Mouse (Mus musculus) urinary bladder, adult 18-20 months (tissue): ENCODE measurements around the gene Olfr1425.
"Not testable (repeated sequence)": the region's sequence is repeated elsewhere in the genome, so short reads cannot be mapped to it uniquely, and the experiment has no call there.

Experiments used
- DNase-seq, 2 experiments: peaks; one replicate each; pipeline ENCODE4 v3.0.0; 2022; ENCODE audit warnings: low spot score in 2 of 2, mixed read lengths in 2 of 2

Gene Olfr1425

DNA sequence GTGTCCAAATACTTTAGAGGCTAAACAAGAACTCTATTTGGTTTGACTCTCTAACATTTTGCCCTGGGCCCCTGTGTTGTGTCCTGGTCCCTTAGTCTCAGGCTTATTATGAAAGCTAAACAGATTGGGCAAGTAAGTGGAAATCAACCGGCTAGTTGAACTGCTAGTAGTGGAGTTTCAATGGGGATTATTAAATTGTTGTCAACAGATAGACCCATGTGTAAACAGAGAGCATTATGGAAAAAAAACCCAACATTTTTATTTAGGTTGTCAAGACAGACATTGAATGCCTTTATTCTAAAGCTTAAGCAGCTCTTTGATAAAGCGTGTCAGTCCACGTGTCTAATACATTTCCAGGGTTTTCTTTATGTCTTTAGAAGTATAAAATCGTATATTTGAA lies at the start of gene Olfr1425:
Olfr1425 (minus strand) TSS at position 101 of the 400 bp plus-strand sequence.
- DNase-seq, result not testable (repeated sequence)

DNA sequence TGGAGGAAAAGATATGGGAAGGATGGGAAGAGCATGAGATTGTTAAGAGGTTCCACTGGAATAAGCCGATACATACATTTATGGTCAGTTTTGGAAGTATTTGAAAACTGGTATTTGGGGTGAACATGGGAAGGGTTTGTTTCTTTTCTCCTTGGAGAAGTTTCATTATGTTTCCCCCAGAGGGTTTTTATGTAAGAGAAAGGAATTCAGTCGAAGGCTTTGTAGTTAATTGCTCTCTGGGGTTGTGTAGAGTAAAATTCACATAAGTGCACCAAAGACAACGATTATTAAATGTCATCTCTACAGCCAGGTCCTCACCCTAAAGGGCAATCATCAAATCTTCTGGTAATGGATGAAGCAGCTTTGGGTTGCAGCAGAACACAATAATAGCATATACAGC lies 45.6 kb upstream of the Olfr1425 start, which contains the start of gene Olfr76:
Olfr76 (minus strand) TSS at position 101 of the 400 bp plus-strand sequence.
- no peak for DNase-seq

DNA sequence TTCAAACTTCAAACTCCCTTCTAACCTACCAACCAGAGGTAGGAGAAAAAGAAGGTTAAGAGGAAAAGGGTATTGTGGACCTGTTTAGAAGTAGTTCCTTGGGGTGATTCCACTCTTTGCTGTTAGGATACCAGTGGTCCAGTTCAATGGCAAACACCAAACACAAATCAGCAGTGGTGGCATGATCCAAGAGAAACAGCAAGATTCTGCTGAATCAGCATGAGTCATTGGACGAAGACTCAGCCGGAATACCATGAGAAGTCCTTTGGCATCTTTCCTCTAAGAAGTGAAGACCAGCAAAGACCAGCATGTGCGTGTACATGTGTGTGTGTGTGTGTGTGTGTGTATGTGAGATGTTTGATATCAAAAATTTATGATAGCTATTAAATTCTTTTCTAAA lies 38.9 kb upstream of the Olfr1425 start:
- DNase-seq, result no peak

DNA sequence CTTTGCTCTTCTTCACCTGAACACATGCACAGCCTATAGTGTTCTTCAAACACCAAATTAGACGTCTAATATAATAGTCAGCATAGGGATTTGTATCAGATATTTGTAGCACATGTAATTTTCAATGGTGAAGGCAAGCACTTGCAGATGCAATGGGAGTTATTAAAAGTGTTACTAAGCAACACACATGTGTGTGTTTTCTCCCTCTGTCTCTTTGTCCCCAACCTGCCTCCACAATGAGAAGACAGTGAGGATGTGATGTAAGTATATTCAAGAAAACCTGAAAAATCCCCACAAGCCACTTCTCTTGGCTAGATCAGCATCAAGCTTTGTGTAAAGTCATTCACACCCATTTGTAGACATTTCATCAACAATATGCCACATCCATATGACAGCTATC lies 38.3 kb upstream of the Olfr1425 start, which contains the start of gene Olfr1428:
Olfr1428 (minus strand) TSS at position 101 of the 400 bp plus-strand sequence.
- DNase-seq, result no peak

DNA sequence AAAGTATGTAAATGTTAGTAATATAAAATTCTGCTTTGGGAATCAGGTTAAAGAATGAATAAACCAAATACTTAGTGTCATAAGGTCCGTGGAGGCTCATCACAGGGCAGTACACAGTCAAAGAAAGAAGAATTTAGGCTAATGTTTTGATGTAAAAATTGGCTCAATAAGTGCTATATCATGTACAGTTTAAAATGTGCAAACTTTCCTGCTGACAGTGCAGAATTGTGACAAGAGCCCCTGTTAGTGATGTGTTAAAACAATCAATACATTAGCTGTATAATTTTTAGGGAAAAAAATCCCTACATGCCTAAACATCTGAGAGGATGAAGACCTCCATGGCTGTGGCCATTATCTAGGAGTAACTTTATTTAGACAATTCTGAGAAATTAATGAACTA lies 36.3 kb upstream of the Olfr1425 start:
- no peak for DNase-seq

DNA sequence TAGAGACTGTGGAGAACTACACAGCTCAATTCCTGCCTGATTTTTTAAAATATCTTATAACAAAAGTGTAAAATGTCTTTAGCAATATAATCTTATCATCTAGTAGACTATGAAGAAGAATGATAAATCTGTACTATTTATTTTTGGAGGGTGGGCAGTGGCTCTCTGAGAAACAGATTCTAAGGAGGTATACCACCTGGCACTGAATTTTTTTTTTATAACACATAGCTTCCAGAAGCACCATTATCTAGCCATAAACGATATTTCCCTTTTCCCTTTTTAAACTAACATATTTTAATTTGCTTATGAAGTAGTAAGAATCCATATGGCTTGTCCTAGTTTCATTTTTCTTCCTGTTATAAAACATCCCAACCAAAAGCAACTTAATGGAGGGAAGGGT lies 27.0 kb upstream of the Olfr1425 start:
- no peak for DNase-seq

DNA sequence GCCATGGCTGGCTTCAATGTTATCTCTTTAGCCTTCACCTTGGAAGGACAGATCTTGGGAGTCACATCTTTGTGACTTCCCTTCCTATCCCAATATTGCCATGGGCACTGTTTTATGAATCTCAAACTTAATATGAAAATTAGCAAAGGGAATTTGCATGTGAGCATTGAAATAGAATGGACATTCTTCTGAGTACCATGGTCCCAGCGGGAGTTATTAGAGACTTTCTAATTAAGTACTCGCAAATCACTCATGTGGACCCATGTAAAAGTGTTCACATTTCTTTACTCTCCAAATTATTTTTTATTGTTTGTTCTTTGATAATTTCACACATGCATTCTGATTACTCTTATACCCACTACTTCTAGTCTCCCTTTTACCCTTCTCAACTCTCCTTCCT lies 25.7 kb upstream of the Olfr1425 start, which contains the start of gene Olfr1427:
Olfr1427 (minus strand) TSS at position 101 of the 400 bp plus-strand sequence.
- DNase-seq, result no peak

DNA sequence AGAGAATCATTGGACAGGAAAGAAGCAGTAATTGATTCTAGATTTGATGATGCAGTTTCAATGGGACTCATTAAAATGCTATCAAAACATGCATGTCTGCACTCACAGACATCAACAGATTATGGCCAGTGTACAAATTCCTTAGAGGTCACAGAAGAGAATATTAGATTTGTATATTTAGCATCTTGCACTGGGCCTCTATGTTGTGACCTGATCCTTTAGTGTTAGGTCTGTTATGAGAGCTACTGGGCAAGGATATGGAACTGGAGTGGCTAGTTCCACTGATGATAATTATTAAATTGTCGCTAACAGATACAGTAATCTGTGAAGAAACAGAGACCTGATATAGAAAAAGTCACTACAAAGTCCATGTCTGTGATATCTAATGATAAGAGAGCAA lies 14.4 kb upstream of the Olfr1425 start, which contains the start of gene Olfr1426:
Olfr1426 (minus strand) TSS at position 101 of the 400 bp plus-strand sequence.
- no peak for DNase-seq

DNA sequence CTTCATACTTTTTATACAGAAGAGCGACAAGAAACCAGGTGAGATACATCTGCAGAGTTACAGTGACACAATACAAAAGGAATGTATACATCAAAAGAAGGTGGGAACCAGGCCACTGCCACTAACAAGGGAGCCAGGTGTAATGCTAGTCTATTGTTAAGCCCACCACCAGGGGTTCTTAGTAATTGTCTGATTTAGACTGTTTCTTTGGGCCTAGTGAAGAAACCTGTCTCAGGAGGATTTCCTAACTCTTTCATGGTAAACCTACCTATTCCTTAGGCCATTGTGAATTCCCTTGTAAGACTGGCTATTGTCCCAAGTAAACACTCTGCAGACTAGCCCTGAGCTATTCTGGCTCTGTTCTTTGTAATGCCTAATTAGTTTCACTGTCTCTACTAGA lies 8.0 kb downstream of the Olfr1425 start:
- not testable (repeated sequence) for DNase-seq

DNA sequence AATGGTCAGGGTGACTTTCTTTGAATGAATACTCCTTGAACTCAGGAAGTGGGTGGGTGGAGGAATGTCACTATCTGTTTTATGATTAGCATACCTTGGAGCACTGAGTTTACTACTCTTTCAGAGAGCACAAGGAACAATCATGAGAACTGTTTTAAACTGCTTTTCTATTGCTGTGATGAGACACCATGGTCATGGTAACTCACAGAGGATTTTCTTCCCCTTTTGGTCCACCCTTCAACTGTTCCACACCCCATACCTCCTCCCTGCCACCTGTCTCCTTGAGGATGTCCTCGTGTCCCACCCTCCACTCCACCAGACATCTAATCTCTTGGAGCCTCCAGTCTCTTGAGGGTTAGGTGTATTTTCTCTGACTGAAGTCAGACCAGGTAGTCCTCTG lies 9.7 kb downstream of the Olfr1425 start:
- not testable (repeated sequence) for DNase-seq

DNA sequence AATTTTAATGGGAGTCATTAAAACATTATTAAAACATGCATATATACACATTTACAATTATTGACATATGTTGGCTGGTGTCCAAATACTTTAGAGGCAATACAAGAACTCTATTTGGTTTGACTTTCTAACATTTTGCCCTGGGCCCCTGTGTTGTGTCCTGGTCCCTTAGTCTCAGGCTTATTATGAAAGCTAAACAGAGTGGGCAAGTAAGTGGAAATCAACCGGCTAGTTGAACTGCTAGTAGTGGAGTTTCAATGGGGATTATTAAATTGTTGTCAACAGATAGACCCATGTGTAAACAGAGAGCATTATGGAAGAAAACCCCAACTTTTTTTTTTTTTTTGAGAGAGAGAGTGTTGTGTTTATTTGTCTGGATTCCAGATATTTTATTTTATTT lies 14.9 kb downstream of the Olfr1425 start, which contains the start of gene Olfr1424:
Olfr1424 (minus strand) TSS at position 101 of the 400 bp plus-strand sequence.
- not testable (repeated sequence) for DNase-seq

DNA sequence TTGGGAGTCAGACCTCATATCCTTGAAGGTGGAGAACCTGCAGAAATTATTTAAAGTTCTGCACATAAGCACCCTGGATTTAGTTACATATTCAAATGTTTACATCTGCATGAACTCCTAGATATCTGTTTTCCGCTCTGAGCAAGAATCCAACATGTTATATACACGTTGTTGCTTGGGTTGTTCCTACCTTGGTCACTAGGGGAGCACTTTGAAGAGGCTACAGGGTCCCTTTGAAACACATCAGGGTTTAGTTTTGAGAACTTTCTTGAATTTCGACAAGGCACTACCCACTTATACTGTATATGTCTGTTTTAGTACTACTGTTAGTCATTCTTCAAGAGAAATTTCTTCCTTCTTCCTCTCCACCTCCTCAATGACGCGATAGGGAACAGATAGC lies 34.4 kb downstream of the Olfr1425 start:
- DNase-seq, result no peak

DNA sequence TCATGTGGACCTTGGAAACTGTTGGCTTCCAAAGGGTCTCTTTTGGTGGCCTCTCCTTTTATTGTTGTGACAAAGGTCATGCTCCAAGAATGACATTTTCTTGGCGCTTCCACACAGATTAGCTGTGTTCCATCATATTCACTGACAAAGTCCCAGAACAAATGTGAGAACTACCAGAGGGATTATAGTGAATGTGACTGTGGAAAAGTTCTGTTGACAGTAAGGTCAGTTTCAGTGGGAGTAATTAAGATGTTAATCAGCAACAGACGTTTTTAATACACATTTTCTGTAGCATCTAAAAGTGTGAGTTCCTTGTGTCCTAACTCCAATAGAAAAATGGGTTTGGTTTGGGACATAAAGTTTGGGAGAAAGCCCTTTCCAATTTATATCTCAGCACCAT lies 36.3 kb downstream of the Olfr1425 start, which contains the start of gene Olfr1423:
Olfr1423 (minus strand) TSS at position 101 of the 400 bp plus-strand sequence.
- no peak for DNase-seq

DNA sequence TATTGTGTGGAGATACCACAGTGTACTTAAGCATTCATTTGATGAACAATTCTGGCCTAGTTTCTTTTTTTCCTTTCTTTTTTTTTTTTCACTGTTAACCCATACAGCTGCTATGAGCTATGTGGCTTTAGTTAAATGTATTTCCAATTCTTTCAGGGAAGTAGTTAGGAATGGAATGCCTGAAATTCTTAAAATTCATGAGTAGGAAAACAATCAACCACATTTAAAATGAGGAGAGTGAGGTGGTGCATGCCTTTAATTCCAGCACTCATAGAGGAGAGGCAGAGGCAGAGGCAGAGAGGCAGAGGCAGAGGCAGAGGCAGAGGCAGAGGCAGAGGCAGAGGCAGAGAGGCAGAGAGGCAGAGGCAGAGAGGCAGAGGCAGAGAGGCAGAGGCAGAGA lies 39.8 kb downstream of the Olfr1425 start:
- DNase-seq, result no peak

DNA sequence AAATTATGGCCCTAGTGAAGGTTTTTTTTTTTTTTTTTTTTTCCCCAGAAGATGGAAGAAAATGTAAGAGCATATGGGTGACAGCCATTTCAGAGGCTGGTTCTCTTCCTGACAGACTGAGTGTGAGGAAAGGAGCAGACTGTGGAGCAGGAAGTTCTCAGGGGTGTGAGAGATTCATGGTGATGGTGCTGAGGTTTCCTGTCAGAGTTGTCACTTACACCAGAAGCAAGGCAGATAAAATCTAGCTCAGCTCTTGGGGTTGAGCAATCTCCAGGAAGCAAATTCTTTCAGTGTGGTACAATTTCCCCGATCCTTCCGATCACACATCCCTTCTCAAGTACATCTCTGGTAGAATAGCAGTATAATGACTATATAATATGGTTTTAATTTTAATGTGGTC lies 50.9 kb downstream of the Olfr1425 start:
- no peak for DNase-seq

DNA sequence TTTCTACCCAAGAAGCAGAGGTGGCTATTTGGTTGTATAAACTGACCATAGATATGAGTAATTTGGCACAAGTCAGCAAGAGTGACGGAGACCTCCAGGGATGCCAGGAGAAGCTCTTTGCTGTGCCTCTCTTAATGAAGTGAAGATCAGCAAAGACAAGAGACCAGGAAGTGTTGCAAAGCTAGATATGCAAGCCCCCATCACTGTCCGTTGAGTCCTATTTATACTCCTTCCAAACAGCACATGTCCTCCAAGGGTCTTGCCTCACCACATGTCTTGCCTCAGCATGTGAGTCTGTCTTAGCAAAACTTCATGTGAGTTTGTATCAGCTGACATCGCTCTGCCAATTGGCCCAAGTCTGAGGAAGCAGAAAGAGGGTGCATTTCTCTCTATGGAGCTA lies 52.2 kb downstream of the Olfr1425 start:
- DNase-seq, result no peak

DNA sequence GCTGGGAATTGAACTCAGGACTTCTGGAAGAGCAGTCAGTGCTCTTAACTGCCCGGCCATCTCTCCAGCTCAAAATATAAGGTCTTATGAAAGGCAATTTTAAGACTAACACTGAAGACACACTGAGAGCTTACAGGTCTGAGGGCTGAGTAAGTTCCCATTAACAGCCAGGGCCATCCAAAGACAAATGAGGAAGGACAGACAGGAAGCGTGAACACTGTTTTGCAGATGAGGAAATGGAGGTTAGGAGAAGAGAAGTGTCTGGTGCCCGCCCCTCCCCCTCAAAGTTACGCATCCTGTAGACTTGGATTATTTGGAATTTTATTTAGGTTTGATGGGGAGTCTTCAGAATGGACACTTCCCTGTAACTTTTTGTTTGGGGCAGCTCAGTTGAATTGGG lies 53.4 kb downstream of the Olfr1425 start:
- no peak for DNase-seq
